ENCODE assay signal across 7 mouse cellular contexts in genomic region chr3:89437269-89437668, GRCm38 (mm10). TPM values are rescaled to one million over a fixed set of nuclear protein-coding genes. Genes with fewer than 3 reads are reported as not detected.
DNase-seq lines count a peak whose midpoint lies in the region; ATAC-seq and TF ChIP-seq lines count a peak whose summit lies in the region.

No protein-coding gene starts in this region.

- peak; percentile 65 for ATAC-seq in hindbrain, postnatal 0 days
- no peak for ATAC-seq in lung, embryonic 15.5 days (ENCODE audit: borderline replicate concordance, extremely low read depth, low FRiP score, low TSS enrichment)

- H3K4me2 ChIP-seq in hindbrain, postnatal 0 days (ENCODE audit: low read depth, low read length), result peak overlapping the region; percentile 52
- H3K4me2 ChIP-seq in lung, embryonic 15.5 days, result peak overlapping the region; percentile 63

- peak overlapping the region; percentile 67 for H3K4me3 ChIP-seq in embryonic facial prominence, embryonic 10.5 days
- H3K4me3 ChIP-seq in hindbrain, postnatal 0 days (ENCODE audit: low read length), result peak overlapping the region; percentile 29
- peak overlapping the region; percentile 45 for H3K4me3 ChIP-seq in lung, embryonic 15.5 days

- H3K4me1 ChIP-seq in embryonic facial prominence, embryonic 10.5 days, result peaks cover 31% of the 10 kb centered on the region
- peaks cover 6% of the 10 kb centered on the region; the same call in 1 of the 2 replicates for H3K4me1 ChIP-seq in hindbrain, postnatal 0 days (ENCODE audit: insufficient read depth, low read length)
- H3K4me1 ChIP-seq in lung, embryonic 15.5 days, result peaks cover 12% of the 10 kb centered on the region

- H3K9ac ChIP-seq in hindbrain, postnatal 0 days (replicated peaks; ENCODE audit: low read length), result peak overlapping the region; percentile 18; the same call in 1 of the 2 replicates
- peak overlapping the region; percentile 42 for H3K9ac ChIP-seq in lung, embryonic 15.5 days

- TF ChIP-seq CTCF in hindbrain, postnatal 0 days (IDR thresholded peaks at IDR 0.05; ENCODE audit: low read depth), result no peak

- WGBS in embryonic facial prominence, embryonic 10.5 days, result 35% methylated on average over 5 of the region's 5 CpGs
- 23% methylated on average over 5 of the region's 5 CpGs for WGBS in hindbrain, postnatal 0 days
- 31% methylated on average over 5 of the region's 5 CpGs for WGBS in lung, embryonic 15.5 days

- no peaks in the 10 kb centered on the region for H3K27me3 ChIP-seq in embryonic facial prominence, embryonic 10.5 days (replicated peaks; ENCODE audit: low read depth, poor library complexity, severe bottlenecking)
- H3K27me3 ChIP-seq in hindbrain, postnatal 0 days (ENCODE audit: insufficient read depth, low read length), result no peaks in the 10 kb centered on the region
- H3K27me3 ChIP-seq in lung, embryonic 15.5 days, result no peaks in the 10 kb centered on the region

- H3K27ac ChIP-seq in embryonic facial prominence, embryonic 10.5 days (replicated peaks), result peak overlapping the region; percentile 85
- peak overlapping the region; percentile 66 for H3K27ac ChIP-seq in hindbrain, postnatal 0 days
- peak overlapping the region; percentile 39 for H3K27ac ChIP-seq in lung, embryonic 15.5 days

- peaks cover 39% of the 10 kb centered on the region for H3K36me3 ChIP-seq in embryonic facial prominence, embryonic 10.5 days (replicated peaks)
- peaks cover 28% of the 10 kb centered on the region for H3K36me3 ChIP-seq in hindbrain, postnatal 0 days (ENCODE audit: insufficient read depth, low read length)
- H3K36me3 ChIP-seq in lung, embryonic 15.5 days, result peaks cover 23% of the 10 kb centered on the region

- no peaks in the 10 kb centered on the region for H3K9me3 ChIP-seq in embryonic facial prominence, embryonic 10.5 days
- H3K9me3 ChIP-seq in hindbrain, postnatal 0 days (ENCODE audit: low read length), result no peaks in the 10 kb centered on the region
- no peaks in the 10 kb centered on the region for H3K9me3 ChIP-seq in lung, embryonic 15.5 days

- peak; percentile 55 for DNase-seq in 416B (ENCODE audit: low read depth)
- DNase-seq in B cell, adult 2 months, result peak; percentile 80 to 85
- DNase-seq in embryonic facial prominence, embryonic 10.5 days (ENCODE audit: low spot score), result peak; percentile 48
- peak; percentile 45 for DNase-seq in hindbrain, postnatal 0 days (ENCODE audit: low spot score)
- DNase-seq in retina, embryonic 14.5 days (ENCODE audit: low spot score), result peak; percentile 60
- DNase-seq in cerebellum, postnatal 14 days, result no peak

RNA-seq across cellular contexts. Expression of gene Pbxip1, which starts 0.8 kb away (rescaled TPM):
- 17.5 and 20.1 TPM in 2 replicates for polyA plus RNA-seq in embryonic facial prominence, embryonic 10.5 days (2016; fragmentation: Nextera tagmentation; extraction: Ambion mirVana)
- total RNA-seq in hindbrain, postnatal 0 days (2014; rRNA removed), result 22.5 and 33.6 TPM in 2 replicates
- polyA plus RNA-seq in hindbrain, postnatal 0 days (2015; fragmentation: Nextera tagmentation; extraction: Ambion mirVana), result 28.5 and 31.3 TPM in 2 replicates
- 32.6 and 35.0 TPM in 2 replicates for polyA plus RNA-seq in lung, embryonic 15.5 days (2015; fragmentation: Nextera tagmentation; extraction: Ambion mirVana)

RNA-seq across cellular contexts. Expression of gene Pygo2, which starts 7.3 kb away (rescaled TPM):
- polyA plus RNA-seq in embryonic facial prominence, embryonic 10.5 days (2016; fragmentation: Nextera tagmentation; extraction: Ambion mirVana), result 47.4 and 48.9 TPM in 2 replicates
- 74.1 and 74.7 TPM in 2 replicates for total RNA-seq in hindbrain, postnatal 0 days (2014; rRNA removed)
- polyA plus RNA-seq in hindbrain, postnatal 0 days (2015; fragmentation: Nextera tagmentation; extraction: Ambion mirVana), result 28.8 and 31.0 TPM in 2 replicates
- 40.6 and 41.1 TPM in 2 replicates for polyA plus RNA-seq in lung, embryonic 15.5 days (2015; fragmentation: Nextera tagmentation; extraction: Ambion mirVana)

RNA-seq across cellular contexts. Expression of gene Pmvk, which starts 17.1 kb away (rescaled TPM):
- 66.4 and 67.6 TPM in 2 replicates for polyA plus RNA-seq in embryonic facial prominence, embryonic 10.5 days (2016; fragmentation: Nextera tagmentation; extraction: Ambion mirVana)
- 65.4 and 74.2 TPM in 2 replicates for total RNA-seq in hindbrain, postnatal 0 days (2014; rRNA removed)
- polyA plus RNA-seq in hindbrain, postnatal 0 days (2015; fragmentation: Nextera tagmentation; extraction: Ambion mirVana), result 117 and 120 TPM in 2 replicates
- 48.0 and 50.5 TPM in 2 replicates for polyA plus RNA-seq in lung, embryonic 15.5 days (2015; fragmentation: Nextera tagmentation; extraction: Ambion mirVana)

RNA-seq across cellular contexts. Expression of gene Shc1, which starts 19.0 kb away (rescaled TPM):
- polyA plus RNA-seq in embryonic facial prominence, embryonic 10.5 days (2016; fragmentation: Nextera tagmentation; extraction: Ambion mirVana), result 82.0 and 82.1 TPM in 2 replicates
- 29.6 and 33.4 TPM in 2 replicates for total RNA-seq in hindbrain, postnatal 0 days (2014; rRNA removed)
- 12.8 and 13.9 TPM in 2 replicates for polyA plus RNA-seq in hindbrain, postnatal 0 days (2015; fragmentation: Nextera tagmentation; extraction: Ambion mirVana)
- polyA plus RNA-seq in lung, embryonic 15.5 days (2015; fragmentation: Nextera tagmentation; extraction: Ambion mirVana), result 108 and 111 TPM in 2 replicates

RNA-seq across cellular contexts. Expression of gene Cks1b, which starts 19.1 kb away (rescaled TPM):
- polyA plus RNA-seq in embryonic facial prominence, embryonic 10.5 days (2016; fragmentation: Nextera tagmentation; extraction: Ambion mirVana), result 786 and 805 TPM in 2 replicates
- 43.6 and 45.6 TPM in 2 replicates for total RNA-seq in hindbrain, postnatal 0 days (2014; rRNA removed)
- polyA plus RNA-seq in hindbrain, postnatal 0 days (2015; fragmentation: Nextera tagmentation; extraction: Ambion mirVana), result 103 and 107 TPM in 2 replicates
- 556 and 595 TPM in 2 replicates for polyA plus RNA-seq in lung, embryonic 15.5 days (2015; fragmentation: Nextera tagmentation; extraction: Ambion mirVana)

Comparison
In these comparisons a context has a peak if more than half of its experiments do, and no peak if none do; other contexts are left out.
1. DNase-seq: peak in 416B (single experiment), B cell, adult 2 months (2 of 2), embryonic facial prominence, embryonic 10.5 days (single experiment), hindbrain, postnatal 0 days (single experiment) and retina, embryonic 14.5 days (single experiment); none in cerebellum, postnatal 14 days (0 of 2).
2. Peak in every context shown above with its lines, with median percentiles within 50 percentile points of each other: H3K27ac ChIP-seq and H3K4me3 ChIP-seq.